ENCODE assay signal across 21 mouse cellular contexts in genomic region chr1:164215097-164215496, GRCm38 (mm10). TPM values are rescaled to one million over a fixed set of nuclear protein-coding genes. Genes with fewer than 3 reads are reported as not detected.
A peak's percentile ranks its signal among the peaks of the same experiment; 100 is the strongest.
DNase-seq lines count a peak whose midpoint lies in the region; ATAC-seq and TF ChIP-seq lines count a peak whose summit lies in the region.
"Had no signal": no experiment of that assay in that cellular context is flagged by ENCODE, and none has a peak within 500 bp of the region (broad histone marks: within the 10 kb centered on the region; RNA-seq: fewer than 3 reads in every experiment).

No protein-coding gene starts in this region.

- no peak for ATAC-seq in liver, postnatal 0 days
- peak; percentile 53; the same call in 1 of the 2 replicates for ATAC-seq in intestine, embryonic 14.5 days (replicated peaks; ENCODE audit: low FRiP score, low TSS enrichment, low read depth)
- ATAC-seq in intestine, postnatal 0 days, result peak; percentile 37
- ATAC-seq in stomach, postnatal 0 days (ENCODE audit: low FRiP score, low TSS enrichment), result peak; percentile 51; the same call in 1 of the 2 replicates
- ATAC-seq: activated CD4-positive, CD25-positive, alpha-beta regulatory T cell, adult 4 months; forebrain, embryonic 13.5 days; forebrain, embryonic 16.5 days had no signal

- no peaks in the 10 kb centered on the region for H3K9me3 ChIP-seq in liver, postnatal 0 days (ENCODE audit: low read length)
- H3K9me3 ChIP-seq in intestine, embryonic 14.5 days (ENCODE audit: control insufficient read depth, low read length), result no peaks in the 10 kb centered on the region
- no peaks in the 10 kb centered on the region for H3K9me3 ChIP-seq in intestine, postnatal 0 days (ENCODE audit: control insufficient read depth)
- H3K9me3 ChIP-seq in stomach, postnatal 0 days (ENCODE audit: control insufficient read depth, low read length), result no peaks in the 10 kb centered on the region
- H3K9me3 ChIP-seq: forebrain, embryonic 10.5 days; forebrain, embryonic 13.5 days; hindbrain, embryonic 10.5 days; hindbrain, embryonic 13.5 days had no signal

- peaks cover 8% of the 10 kb centered on the region; the same call in 1 of the 2 replicates for H3K4me1 ChIP-seq in liver, adult 2 months (ENCODE audit: control insufficient read depth, insufficient read depth, low read length)
- H3K4me1 ChIP-seq in liver, postnatal 0 days (ENCODE audit: insufficient read depth), result peaks cover 8% of the 10 kb centered on the region; the same call in 1 of the 2 replicates
- H3K4me1 ChIP-seq in intestine, embryonic 14.5 days (replicated peaks; ENCODE audit: control insufficient read depth, insufficient read depth, low read length), result peaks cover 14% of the 10 kb centered on the region
- H3K4me1 ChIP-seq in intestine, postnatal 0 days (replicated peaks; ENCODE audit: control insufficient read depth, insufficient read depth, low read length), result no peaks in the 10 kb centered on the region; the same call in 1 of the 2 replicates
- 0 out of 2 replicates have a peak, but pooled peaks cover 2% of the 10 kb centered on the region for H3K4me1 ChIP-seq in stomach, postnatal 0 days (replicated peaks; ENCODE audit: control insufficient read depth, insufficient read depth)

- peaks cover 70% of the 10 kb centered on the region for H3K36me3 ChIP-seq in liver, adult 2 months (ENCODE audit: control insufficient read depth, insufficient read depth, low read length)
- H3K36me3 ChIP-seq in liver, postnatal 0 days (replicated peaks; ENCODE audit: insufficient read depth, low read length), result no peaks in the 10 kb centered on the region; the same call in 1 of the 2 replicates
- H3K36me3 ChIP-seq in intestine, embryonic 14.5 days (ENCODE audit: control insufficient read depth, insufficient read depth, low read length), result no peaks in the 10 kb centered on the region
- no peaks in the 10 kb centered on the region for H3K36me3 ChIP-seq in intestine, postnatal 0 days (ENCODE audit: control insufficient read depth, insufficient read depth)
- H3K36me3 ChIP-seq in stomach, postnatal 0 days (ENCODE audit: control insufficient read depth, insufficient read depth, low read length), result no peaks in the 10 kb centered on the region
- H3K36me3 ChIP-seq: forebrain, embryonic 10.5 days; hindbrain, embryonic 10.5 days; hindbrain, embryonic 13.5 days had no signal

- H3K27me3 ChIP-seq in liver, adult 2 months (ENCODE audit: control insufficient read depth, insufficient read depth, low read length), result no peaks in the 10 kb centered on the region
- H3K27me3 ChIP-seq in liver, postnatal 0 days (ENCODE audit: insufficient read depth, low read length), result no peaks in the 10 kb centered on the region
- no peaks in the 10 kb centered on the region for H3K27me3 ChIP-seq in intestine, embryonic 14.5 days (replicated peaks; ENCODE audit: control insufficient read depth, insufficient read depth, low read length)
- H3K27me3 ChIP-seq in intestine, postnatal 0 days (replicated peaks; ENCODE audit: control insufficient read depth, insufficient read depth, low read length), result no peaks in the 10 kb centered on the region
- no peaks in the 10 kb centered on the region for H3K27me3 ChIP-seq in stomach, postnatal 0 days (ENCODE audit: control insufficient read depth, insufficient read depth, low read length)
- H3K27me3 ChIP-seq: forebrain, embryonic 13.5 days; hindbrain, embryonic 13.5 days had no signal

- no peak overlapping the region for H3K9ac ChIP-seq in liver, adult 2 months (ENCODE audit: low read depth, low read length)
- H3K9ac ChIP-seq in liver, postnatal 0 days (replicated peaks), result no peak overlapping the region
- no peak overlapping the region for H3K9ac ChIP-seq in intestine, embryonic 14.5 days (ENCODE audit: low read length)
- H3K9ac ChIP-seq in intestine, postnatal 0 days (ENCODE audit: low read depth, low read length), result no peak overlapping the region
- H3K9ac ChIP-seq in stomach, postnatal 0 days (ENCODE audit: low read length), result no peak overlapping the region
- H3K9ac ChIP-seq: forebrain, embryonic 13.5 days; hindbrain, embryonic 13.5 days had no signal

- WGBS in liver, adult 2 months, result 23% methylated on average over 3 of the region's 3 CpGs
- 56% methylated on average over 3 of the region's 3 CpGs for WGBS in liver, postnatal 0 days (ENCODE audit: insufficient replicate concordance)
- 60% methylated on average over 3 of the region's 3 CpGs for WGBS in intestine, embryonic 14.5 days
- 29% methylated on average over 3 of the region's 3 CpGs for WGBS in intestine, postnatal 0 days
- WGBS in stomach, postnatal 0 days, result 39% methylated on average over 3 of the region's 3 CpGs

- peak; percentile 81 for DNase-seq in liver, adult 2 months (ENCODE audit: extremely low read depth, low read depth, low spot score)
- no peak for DNase-seq in liver, postnatal 0 days
- DNase-seq in intestine, embryonic 14.5 days (ENCODE audit: low spot score), result no peak
- DNase-seq in stomach, postnatal 0 days (ENCODE audit: low spot score), result no peak
- no peak for DNase-seq in kidney, adult 18-20 months
- DNase-seq in kidney, adult 9 months, result no peak
- DNase-seq: adrenal gland, adult 8-10 months; adrenal gland, postnatal 25 days; cerebellum, adult 11-12 months; cerebellum, adult 8-10 months; gastrocnemius, postnatal 10 days; heart, adult 11 months; heart, postnatal 36 days had no signal

- no peak for TF ChIP-seq CTCF in liver, adult 2 months (IDR thresholded peaks at IDR 0.05; ENCODE audit: low read depth, low read length)
- TF ChIP-seq CTCF in liver, postnatal 0 days (IDR thresholded peaks at IDR 0.05; ENCODE audit: low read depth), result no peak
- no peak for TF ChIP-seq CTCF in intestine, postnatal 0 days (IDR thresholded peaks at IDR 0.05; ENCODE audit: low read depth)
- no peak for TF ChIP-seq CTCF in stomach, postnatal 0 days (IDR thresholded peaks at IDR 0.05; ENCODE audit: low read depth)

- no peak for TF ChIP-seq EP300 in liver, postnatal 0 days (IDR thresholded peaks at IDR 0.05; ENCODE audit: low read depth)
- TF ChIP-seq EP300 in stomach, postnatal 0 days (optimal IDR thresholded peaks at IDR 0.05), result no peak

- no peak for TF ChIP-seq POLR2A in liver, adult 2 months (IDR thresholded peaks at IDR 0.05; ENCODE audit: extremely low read depth, insufficient read depth, low read length)

- H3K27ac ChIP-seq in liver, adult 2 months (replicated peaks; ENCODE audit: insufficient read depth, low read depth, low read length), result no peak overlapping the region; the same call in 1 of the 2 replicates
- no peak overlapping the region for H3K27ac ChIP-seq in liver, postnatal 0 days (ENCODE audit: low read depth)
- no peak overlapping the region for H3K27ac ChIP-seq in intestine, embryonic 14.5 days (ENCODE audit: low read depth)
- no peak overlapping the region for H3K27ac ChIP-seq in intestine, postnatal 0 days (ENCODE audit: low read depth, low read length)
- H3K27ac ChIP-seq in stomach, postnatal 0 days (replicated peaks), result no peak overlapping the region
- H3K27ac ChIP-seq: forebrain, embryonic 10.5 days; forebrain, embryonic 13.5 days; hindbrain, embryonic 10.5 days; hindbrain, embryonic 13.5 days had no signal

- no peaks in the 10 kb centered on the region for H3K79me2 ChIP-seq in liver, adult 2 months (ENCODE audit: control insufficient read depth, insufficient read depth, low read length)

- H3K4me3 ChIP-seq in liver, adult 2 months (ENCODE audit: insufficient read depth, low read depth, low read length), result no peak overlapping the region
- H3K4me3 ChIP-seq in liver, postnatal 0 days (ENCODE audit: low read depth, low read length), result no peak overlapping the region
- H3K4me3 ChIP-seq in intestine, embryonic 14.5 days (ENCODE audit: low read depth, low read length), result no peak overlapping the region
- no peak overlapping the region for H3K4me3 ChIP-seq in intestine, postnatal 0 days (ENCODE audit: low read depth, low read length)
- H3K4me3 ChIP-seq in stomach, postnatal 0 days (ENCODE audit: low read depth, low read length), result no peak overlapping the region
- H3K4me3 ChIP-seq: forebrain, embryonic 10.5 days; forebrain, embryonic 13.5 days; hindbrain, embryonic 10.5 days; hindbrain, embryonic 13.5 days had no signal

- H3K4me2 ChIP-seq in liver, postnatal 0 days (ENCODE audit: low read depth, low read length), result no peak overlapping the region
- H3K4me2 ChIP-seq in intestine, embryonic 14.5 days (ENCODE audit: low read length), result no peak overlapping the region
- H3K4me2 ChIP-seq in intestine, postnatal 0 days (replicated peaks; ENCODE audit: low read depth), result no peak overlapping the region
- no peak overlapping the region for H3K4me2 ChIP-seq in stomach, postnatal 0 days (replicated peaks; ENCODE audit: low read depth)
- H3K4me2 ChIP-seq: forebrain, embryonic 13.5 days; heart, embryonic 11.5 days; hindbrain, embryonic 13.5 days had no signal

RNA-seq across cellular contexts. Expression of gene Slc19a2, which starts 33.7 kb away (rescaled TPM):
- 96.1 and 121 TPM in 2 replicates for total RNA-seq in liver, adult 2 months (2014; rRNA removed)
- polyA plus RNA-seq in liver, adult 2 months (2012; rRNA removed), result 84.5 and 86.9 TPM in 2 replicates
- polyA plus RNA-seq in liver, postnatal 0 days (2015; fragmentation: Nextera tagmentation; extraction: Ambion mirVana), result 31.1 and 31.4 TPM in 2 replicates
- polyA plus RNA-seq in intestine, embryonic 14.5 days (2014; fragmentation: Nextera tagmentation; extraction: Ambion mirVana), result 14.2 and 16.5 TPM in 2 replicates
- polyA plus RNA-seq in intestine, postnatal 0 days (2015; fragmentation: Nextera tagmentation; extraction: Ambion mirVana), result 5.0 and 5.1 TPM in 2 replicates
- 14.8 and 15.3 TPM in 2 replicates for polyA plus RNA-seq in stomach, postnatal 0 days (2015; fragmentation: Nextera tagmentation; extraction: Ambion mirVana)
